Mouse (Mus musculus) forebrain, embryonic 16.5 days (tissue): ENCODE measurements around the gene Tff2. TPM values are rescaled to one million over a fixed set of nuclear protein-coding genes. Genes with fewer than 3 reads are reported as not detected.

ENCODE experiments used
- ATAC-seq: fragments of 200-750 bp; cut with Nextera tagmentation; 2 replicates; pipeline ENCODE4 v1.8.0; 2017; ENCODE audit warnings: mild to moderate bottlenecking, moderate library complexity
- H3K27ac ChIP-seq: fragments of 300-500 bp; sonication (generic); 2 replicates; pipeline ENCODE4 v1.5.1; 2014; ENCODE audit warnings: low read length, control low read depth
- H3K27me3 ChIP-seq: fragments of 300-500 bp; sonication (generic); replicated peaks from 2 replicates; pipeline ENCODE4 v1.6.1; 2014; ENCODE audit warnings: low read length; ENCODE audit not compliant: control insufficient read depth, insufficient read depth
- H3K36me3 ChIP-seq: fragments of 300-500 bp; sonication (generic); 2 replicates; pipeline ENCODE4 v1.6.1; 2014; ENCODE audit not compliant: control insufficient read depth, insufficient read depth
- H3K4me1 ChIP-seq: fragments of 300-500 bp; sonication (generic); replicated peaks from 2 replicates; pipeline ENCODE4 v1.6.1; 2014; ENCODE audit warnings: low read length; ENCODE audit not compliant: control insufficient read depth, insufficient read depth
- H3K4me2 ChIP-seq: fragments of 300-500 bp; sonication (generic); 2 replicates; pipeline ENCODE4 v1.6.1; 2014; ENCODE audit warnings: mild to moderate bottlenecking, low read length, control low read depth
- H3K4me3 ChIP-seq: fragments of 300-500 bp; sonication (generic); replicated peaks from 2 replicates; pipeline ENCODE4 v1.5.1; 2014; ENCODE audit warnings: mild to moderate bottlenecking, low read length, control low read depth
- H3K9ac ChIP-seq: fragments of 300-500 bp; sonication (generic); replicated peaks from 2 replicates; pipeline ENCODE4 v1.6.1; 2014; ENCODE audit warnings: low read depth, low read length, control low read depth
- H3K9me3 ChIP-seq: fragments of 300-500 bp; sonication (generic); 2 replicates; pipeline ENCODE4 v1.6.1; 2016; ENCODE audit warnings: low read length; ENCODE audit not compliant: control insufficient read depth
- WGBS: fragments of 180-500 bp; shearing (Covaris S2); extraction: QIAGEN DNeasy Blood & Tissue Kit; methylation state at CpG from one replicate; pipeline ENCODE4 v1.1.7; 2014; 5-methylcytosine and 5-hydroxymethylcytosine counted together
- polyA plus RNA-seq: library from polyadenylated mRNA; unstranded; fragments of >200 nt; fragmentation: Nextera tagmentation; extraction: Ambion mirVana; gene quantifications from 2 replicates; pipeline ENCODE4 v1.2.1, GENCODE M21; 2015

Tff2 gene
- polyA plus RNA-seq, 1 experiment from 2014 or later, result not detected

DNA sequence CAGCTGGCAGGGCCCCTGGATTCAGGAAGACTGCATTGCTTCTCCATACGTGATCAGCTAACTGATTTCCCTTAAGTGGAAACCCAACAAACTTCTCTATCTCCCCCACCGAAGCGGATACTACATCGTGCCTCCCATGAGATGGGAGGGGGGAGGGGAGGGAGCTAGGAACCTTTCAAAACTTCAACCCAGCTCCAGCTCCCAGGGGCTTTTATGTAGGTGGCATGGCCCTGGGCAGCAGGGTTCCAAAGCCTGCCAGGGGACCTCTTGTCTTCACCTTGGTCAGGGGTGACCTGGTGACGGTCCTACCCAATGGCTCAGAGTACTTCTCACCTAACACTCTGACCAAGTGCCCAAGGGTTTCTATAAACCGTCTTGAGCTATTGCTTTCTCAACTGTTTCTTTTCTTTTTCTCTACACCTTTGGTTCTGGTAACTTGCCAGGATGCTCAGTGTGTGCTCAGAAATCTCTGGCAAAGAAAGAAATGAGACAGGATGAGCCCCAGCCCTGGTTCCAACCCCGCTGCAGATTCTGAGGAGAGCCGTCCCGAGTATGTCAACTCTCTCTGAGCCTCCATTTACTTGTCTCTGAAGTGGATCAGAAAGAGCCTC lies 15.3 kb downstream of the Tff2 start:
- 80% methylated on average over 9 of the region's 9 CpGs for WGBS
- no peak overlapping the region for H3K4me3 ChIP-seq

DNA sequence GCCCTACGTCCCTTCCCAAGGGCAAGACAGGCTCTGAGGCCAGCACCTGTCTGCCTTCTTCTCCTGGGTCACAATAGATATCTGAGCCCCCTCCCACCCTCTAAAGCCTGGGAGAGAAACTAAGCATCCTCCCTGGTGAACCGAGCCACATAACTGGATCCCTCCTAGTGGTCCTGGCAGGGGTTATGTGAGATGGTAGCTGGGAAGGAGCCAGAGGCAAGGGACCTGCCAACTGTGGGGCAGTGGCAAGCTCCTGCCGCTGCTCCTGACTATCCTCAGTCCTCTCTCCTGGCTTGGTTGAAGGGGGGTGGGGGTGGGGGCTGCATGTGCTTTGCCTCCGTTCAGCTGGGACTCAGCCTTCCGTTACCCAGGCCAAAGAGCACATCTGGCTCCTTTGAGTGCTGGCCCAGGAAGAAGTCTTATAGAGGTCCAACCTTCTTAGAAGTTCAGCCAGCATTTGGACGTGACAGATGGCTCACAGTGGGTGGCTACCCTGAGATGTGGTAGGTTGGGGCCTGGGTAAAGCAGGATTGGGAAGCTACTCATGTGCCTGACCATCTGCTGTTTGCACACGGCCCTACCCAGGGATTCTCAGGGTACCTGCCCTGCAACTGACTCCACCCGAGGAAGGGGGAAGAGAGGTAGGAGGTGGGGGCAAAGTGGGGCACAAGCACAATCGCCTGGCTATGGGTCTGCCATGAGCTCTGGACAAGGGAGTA lies 18.4 kb downstream of the Tff2 start:
- Histone ChIP-seq H3K9ac (no peak overlapping the region), H3K4me1 (peaks cover 3% of the 10 kb centered on the region), H3K4me3 (no peak overlapping the region), H3K36me3 (no peaks in the 10 kb centered on the region), H3K4me2 (no peak overlapping the region), H3K27me3 (no peaks in the 10 kb centered on the region), H3K27ac (no peak overlapping the region), H3K9me3 (no peaks in the 10 kb centered on the region)
- 50% methylated on average over 9 of the region's 9 CpGs for WGBS
- peak; percentile 59; the same call in 1 of the 2 replicates for ATAC-seq

More for the DNA sequence above, 15.3 kb downstream of the Tff2 start:
- H3K4me2 ChIP-seq, result no peak overlapping the region
- no peak overlapping the region for H3K27ac ChIP-seq
- peaks cover 3% of the 10 kb centered on the region for H3K4me1 ChIP-seq
- H3K36me3 ChIP-seq, result no peaks in the 10 kb centered on the region
- no peaks in the 10 kb centered on the region for H3K27me3 ChIP-seq
- no peak overlapping the region for H3K9ac ChIP-seq
- no peak for ATAC-seq
- H3K9me3 ChIP-seq, result no peaks in the 10 kb centered on the region

DNA sequence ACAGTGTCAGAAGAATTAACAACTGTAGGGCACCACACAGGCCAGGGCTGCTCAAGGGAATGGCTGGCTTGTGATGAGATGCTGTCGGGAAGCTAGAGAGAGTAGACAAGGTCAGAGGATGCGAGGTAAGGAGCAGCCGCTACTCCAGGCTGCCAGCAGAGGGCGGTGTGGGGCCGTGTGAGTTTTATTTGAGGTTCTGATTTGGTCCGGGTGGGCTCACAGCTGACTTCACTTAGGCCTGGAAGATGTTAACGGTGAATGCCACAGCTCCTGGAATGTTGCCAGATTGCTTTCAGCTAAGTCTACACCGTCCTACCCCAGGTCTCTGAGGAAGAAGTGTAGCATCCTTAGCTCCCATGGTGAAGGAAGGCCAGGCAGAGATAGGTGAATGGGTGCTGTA lies 22.1 kb downstream of the Tff2 start:
- Histone ChIP-seq H3K9ac (no peak overlapping the region), H3K4me3 (no peak overlapping the region), H3K36me3 (no peaks in the 10 kb centered on the region), H3K4me2 (no peak overlapping the region), H3K27ac (no peak overlapping the region), H3K27me3 (no peaks in the 10 kb centered on the region), H3K9me3 (no peaks in the 10 kb centered on the region), H3K4me1 (peaks cover 3% of the 10 kb centered on the region)
- WGBS, result 8% methylated on average over 8 of the region's 8 CpGs
- no peak for ATAC-seq

DNA sequence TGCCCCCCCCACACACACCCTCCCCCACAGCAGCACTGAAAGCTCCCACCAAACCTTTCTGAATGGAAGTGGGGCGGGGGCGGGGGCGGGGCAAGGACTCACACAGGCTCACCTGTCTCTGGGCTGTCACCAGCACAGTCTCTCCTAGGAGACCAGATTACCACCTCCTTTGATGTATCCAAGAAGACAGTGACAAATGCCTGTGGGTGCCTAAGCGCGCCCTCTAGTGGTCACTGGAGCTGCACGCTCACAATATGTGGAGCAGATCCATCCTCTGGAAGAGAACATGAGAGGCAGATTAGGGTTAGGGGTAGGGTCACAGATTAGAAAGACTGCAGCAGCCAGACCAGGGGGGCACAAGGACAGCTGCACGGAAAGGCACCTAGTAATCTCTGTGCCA lies 24.7 kb downstream of the Tff2 start:
- H3K9me3 ChIP-seq, result no peaks in the 10 kb centered on the region
- no peaks in the 10 kb centered on the region for H3K4me1 ChIP-seq
- no peaks in the 10 kb centered on the region for H3K27me3 ChIP-seq
- WGBS, result 6% methylated on average over 7 of the region's 7 CpGs
- H3K36me3 ChIP-seq, result no peaks in the 10 kb centered on the region
- no peak overlapping the region for H3K4me3 ChIP-seq
- no peak overlapping the region for H3K9ac ChIP-seq
- H3K27ac ChIP-seq, result no peak overlapping the region
- peak; percentile 73 for ATAC-seq
- no peak overlapping the region for H3K4me2 ChIP-seq

DNA sequence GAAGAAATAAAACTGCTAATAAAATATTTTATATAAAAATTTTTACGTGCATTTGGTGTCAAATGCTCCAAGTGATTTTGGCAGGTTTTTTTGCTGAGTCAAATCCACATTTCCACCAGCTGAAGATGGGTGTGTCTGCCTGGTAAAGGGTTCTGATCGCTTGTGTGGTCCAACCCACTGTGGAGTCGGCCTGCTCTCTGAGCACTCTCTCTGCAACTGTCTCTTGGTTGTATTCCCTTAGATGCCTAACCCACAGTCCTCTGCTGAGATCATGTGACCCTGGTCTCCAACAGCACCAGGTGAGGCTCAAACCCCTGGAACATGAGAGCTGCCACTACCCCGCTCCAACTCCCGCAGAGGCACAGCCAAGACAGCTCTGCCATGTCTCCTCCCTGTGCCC lies 26.1 kb downstream of the Tff2 start:
- whole genome bisulfite sequencing, result 82% methylated on average over 5 of the region's 5 CpGs
- no peaks in the 10 kb centered on the region for H3K9me3 ChIP-seq
- no peaks in the 10 kb centered on the region for H3K36me3 ChIP-seq
- 0 out of 2 replicates have a peak, but pooled peaks cover 3% of the 10 kb centered on the region for H3K4me1 ChIP-seq
- H3K27me3 ChIP-seq, result no peaks in the 10 kb centered on the region
- H3K4me2 ChIP-seq, result no peak overlapping the region
- ATAC-seq, result no peak
- H3K9ac ChIP-seq, result no peak overlapping the region
- no peak overlapping the region for H3K4me3 ChIP-seq
- H3K27ac ChIP-seq, result no peak overlapping the region

DNA sequence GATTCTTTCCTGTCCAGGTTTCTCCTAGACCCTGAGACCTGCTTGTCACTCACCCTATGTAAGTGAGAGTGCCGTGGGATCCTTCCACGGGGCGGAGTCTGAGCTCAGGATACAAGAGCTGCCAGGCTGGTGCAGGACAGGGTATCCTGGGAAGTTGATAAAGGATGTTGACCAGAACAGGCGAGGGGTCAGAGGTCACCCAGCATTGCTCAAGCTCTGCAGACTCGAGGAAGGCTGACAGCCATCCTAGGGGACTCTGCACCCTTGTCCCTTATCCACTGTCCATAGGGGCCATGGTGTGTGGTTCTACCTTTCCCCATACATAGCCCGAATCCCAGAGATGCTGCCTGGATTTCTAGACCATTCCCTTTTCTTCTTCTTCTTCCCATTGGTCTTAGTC lies 28.0 kb downstream of the Tff2 start:
- no peak overlapping the region for H3K27ac ChIP-seq
- no peaks in the 10 kb centered on the region for H3K27me3 ChIP-seq
- H3K4me3 ChIP-seq, result no peak overlapping the region
- peaks cover 5% of the 10 kb centered on the region for H3K36me3 ChIP-seq
- 84% methylated on average over 6 of the region's 6 CpGs for WGBS
- H3K9ac ChIP-seq, result no peak overlapping the region
- H3K4me1 ChIP-seq, result 0 out of 2 replicates have a peak, but pooled peaks cover 3% of the 10 kb centered on the region
- no peak for ATAC-seq
- H3K4me2 ChIP-seq, result no peak overlapping the region
- H3K9me3 ChIP-seq, result no peaks in the 10 kb centered on the region

DNA sequence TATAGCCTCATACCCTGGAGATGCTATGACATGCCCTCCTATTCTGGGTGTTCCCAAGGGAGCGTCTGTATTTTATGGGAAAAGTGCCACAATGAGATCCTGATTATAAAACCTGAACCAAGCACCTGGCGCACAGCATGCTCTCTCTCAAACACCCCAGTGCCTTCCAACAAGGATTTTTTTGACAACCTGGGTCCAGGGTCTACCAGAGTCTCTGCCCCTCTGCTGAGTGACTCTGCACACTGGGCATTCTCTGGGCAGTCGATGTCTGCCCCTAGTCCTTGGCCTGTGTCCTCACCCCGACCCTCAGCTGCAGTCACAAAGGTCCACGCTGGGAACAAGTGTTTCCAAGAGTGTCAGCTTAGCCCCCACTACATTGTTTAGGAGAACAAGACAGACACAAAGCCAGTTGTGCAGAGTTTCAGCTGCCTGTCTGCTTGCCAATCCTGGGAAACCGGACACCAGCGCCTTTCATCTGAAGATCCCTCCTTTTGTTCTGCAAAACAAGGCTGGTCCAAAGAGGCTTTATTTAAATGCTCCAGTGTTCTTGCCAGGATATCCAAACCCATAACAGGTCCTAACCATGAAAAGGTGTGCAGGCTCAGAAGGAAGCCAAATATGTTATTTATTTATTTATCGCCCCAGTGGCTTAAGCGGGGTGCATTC lies 30.8 kb downstream of the Tff2 start:
- Histone ChIP-seq H3K27ac (no peak overlapping the region), H3K9ac (no peak overlapping the region), H3K9me3 (no peaks in the 10 kb centered on the region), H3K4me2 (no peak overlapping the region), H3K4me1 (0 out of 2 replicates have a peak, but pooled peaks cover 3% of the 10 kb centered on the region), H3K36me3 (peaks cover 15% of the 10 kb centered on the region), H3K4me3 (no peak overlapping the region), H3K27me3 (no peaks in the 10 kb centered on the region)
- WGBS, result 22% methylated on average over 9 of the region's 9 CpGs
- no peak for ATAC-seq

DNA sequence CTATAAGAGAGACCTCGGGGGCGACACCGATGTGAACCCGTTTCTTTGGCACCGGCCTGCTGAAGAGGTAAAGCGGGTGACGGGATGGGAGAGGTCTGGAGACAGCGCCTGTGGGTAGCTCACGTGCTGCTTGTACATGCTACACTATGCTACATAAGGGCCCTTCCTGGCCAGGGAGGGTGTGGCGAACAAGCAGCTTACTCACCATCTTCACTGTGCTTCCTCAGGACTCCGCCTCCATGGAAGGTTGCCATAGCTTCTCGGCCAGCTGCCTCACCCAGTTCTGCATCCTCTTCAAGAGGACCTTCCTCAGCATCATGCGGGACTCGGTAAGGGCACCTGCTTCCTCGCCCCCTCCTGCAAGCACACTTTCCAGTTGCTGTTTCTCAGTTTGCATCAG lies 35.7 kb downstream of the Tff2 start:
- Histone ChIP-seq H3K27me3 (no peaks in the 10 kb centered on the region), H3K27ac (no peak overlapping the region), H3K9me3 (no peaks in the 10 kb centered on the region), H3K36me3 (peaks cover 15% of the 10 kb centered on the region), H3K4me2 (no peak overlapping the region), H3K4me3 (no peak overlapping the region), H3K4me1 (0 out of 2 replicates have a peak, but pooled peaks cover 2% of the 10 kb centered on the region), H3K9ac (no peak overlapping the region)
- ATAC-seq, result no peak
- WGBS, result 89% methylated on average over 15 of the region's 15 CpGs

DNA sequence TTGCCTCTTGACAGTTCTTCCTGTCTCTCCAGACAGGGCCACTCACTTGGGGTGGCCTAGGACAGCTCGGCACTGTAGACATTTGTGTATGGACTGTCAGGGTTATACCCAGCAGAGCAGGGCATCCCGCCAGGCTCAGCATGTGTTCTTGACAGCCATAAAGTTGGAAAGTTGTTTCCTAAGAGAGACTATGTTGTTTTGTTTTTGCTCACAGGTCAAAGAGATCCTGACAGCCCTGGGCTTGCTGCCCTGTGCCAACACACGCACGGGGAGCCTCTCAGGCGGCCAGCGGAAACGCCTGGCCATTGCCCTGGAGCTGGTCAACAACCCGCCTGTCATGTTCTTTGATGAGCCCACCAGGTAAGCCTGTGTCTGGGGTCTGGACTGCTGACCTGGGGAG lies 40.3 kb downstream of the Tff2 start:
- no peak for ATAC-seq
- H3K9me3 ChIP-seq, result no peaks in the 10 kb centered on the region
- H3K4me1 ChIP-seq, result no peaks in the 10 kb centered on the region
- H3K36me3 ChIP-seq, result 0 out of 2 replicates have a peak, but pooled peaks cover under 1% of the 10 kb centered on the region
- WGBS, result 79% methylated on average over 8 of the region's 8 CpGs
- no peak overlapping the region for H3K4me2 ChIP-seq
- no peak overlapping the region for H3K27ac ChIP-seq
- H3K4me3 ChIP-seq, result no peak overlapping the region
- H3K27me3 ChIP-seq, result no peaks in the 10 kb centered on the region
- no peak overlapping the region for H3K9ac ChIP-seq
